Mouse (Mus musculus) embryonic facial prominence, embryonic 12.5 days (tissue): ENCODE results near the gene Frmd6. TPM values are rescaled to one million over a fixed set of nuclear protein-coding genes. Genes with fewer than 3 reads are reported as not detected.

Source experiments
- ATAC-seq: fragments of 200-750 bp; cut with Nextera tagmentation; 2 replicates; pipeline ENCODE4 v1.8.0; 2017; ENCODE audit not compliant: insufficient number of reproducible peaks, insufficient read depth, low FRiP score, low TSS enrichment
- H3K27ac ChIP-seq: fragments of 300-500 bp; sonication (generic); 2 replicates; pipeline ENCODE4 v1.5.1; 2016; ENCODE audit warnings: mild to moderate bottlenecking
- H3K27me3 ChIP-seq: fragments of 300-500 bp; sonication (generic); 2 replicates; pipeline ENCODE4 v1.6.1; 2016; ENCODE audit warnings: mild to moderate bottlenecking, moderate library complexity
- H3K36me3 ChIP-seq: fragments of 300-500 bp; sonication (generic); 2 replicates; pipeline ENCODE4 v1.6.1; 2016; ENCODE audit warnings: mild to moderate bottlenecking
- H3K4me1 ChIP-seq: fragments of 300-500 bp; sonication (generic); 2 replicates; pipeline ENCODE4 v1.6.1; 2016
- H3K4me2 ChIP-seq: fragments of 300-500 bp; sonication (generic); replicated peaks from 2 replicates; pipeline ENCODE4 v1.6.1; 2016; ENCODE audit warnings: mild to moderate bottlenecking, moderate library complexity
- H3K4me3 ChIP-seq: fragments of 300-500 bp; sonication (generic); 2 replicates; pipeline ENCODE4 v1.5.1; 2016; ENCODE audit warnings: mild to moderate bottlenecking
- H3K9ac ChIP-seq: fragments of 300-500 bp; sonication (generic); 2 replicates; pipeline ENCODE4 v1.6.1; 2016; ENCODE audit warnings: mild to moderate bottlenecking, moderate library complexity
- H3K9me3 ChIP-seq: fragments of 300-500 bp; sonication (generic); 2 replicates; pipeline ENCODE4 v1.6.1; 2016; ENCODE audit warnings: mild to moderate bottlenecking, moderate library complexity
- WGBS: fragments of 180-500 bp; shearing (Covaris S2); methylation state at CpG from one replicate; pipeline ENCODE4 v1.1.7; 2016; 5-methylcytosine and 5-hydroxymethylcytosine counted together
- polyA plus RNA-seq: library from polyadenylated mRNA; unstranded; fragments of >200 nt; fragmentation: Nextera tagmentation; extraction: Ambion mirVana; gene quantifications from 2 replicates; pipeline ENCODE4 v1.2.1, GENCODE M21; 2016

Gene Frmd6
- polyA plus RNA-seq, 1 experiment from 2014 or later, result 81.3 TPM

DNA sequence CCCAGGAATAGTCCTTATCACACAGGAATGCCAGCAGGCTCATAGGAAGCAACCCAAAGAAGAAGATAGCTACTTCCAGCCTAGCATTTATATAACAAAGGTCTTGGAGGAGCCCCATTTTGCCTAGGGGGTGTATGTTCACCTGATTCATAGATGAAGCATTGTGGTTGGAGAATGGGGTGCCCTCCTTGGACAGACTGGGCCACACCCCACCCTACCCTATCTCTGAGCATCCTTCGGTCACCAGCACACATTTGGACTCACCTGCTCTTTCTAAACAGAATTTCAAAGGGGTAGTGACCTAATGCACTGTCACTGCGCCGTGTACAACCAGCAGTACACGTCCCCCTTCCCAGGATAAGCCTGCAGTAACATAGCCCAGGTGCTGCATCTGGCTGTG is 31.5 kb downstream of the Frmd6 start:
- Histone ChIP-seq H3K27ac (no peak overlapping the region), H3K9me3 (no peaks in the 10 kb centered on the region), H3K4me1 (peaks cover 14% of the 10 kb centered on the region), H3K4me2 (no peak overlapping the region), H3K4me3 (no peak overlapping the region), H3K36me3 (peaks cover 4% of the 10 kb centered on the region), H3K9ac (no peak overlapping the region), H3K27me3 (no peaks in the 10 kb centered on the region)
- 92% methylated on average over 4 of the region's 4 CpGs for WGBS
- no peak for ATAC-seq

DNA sequence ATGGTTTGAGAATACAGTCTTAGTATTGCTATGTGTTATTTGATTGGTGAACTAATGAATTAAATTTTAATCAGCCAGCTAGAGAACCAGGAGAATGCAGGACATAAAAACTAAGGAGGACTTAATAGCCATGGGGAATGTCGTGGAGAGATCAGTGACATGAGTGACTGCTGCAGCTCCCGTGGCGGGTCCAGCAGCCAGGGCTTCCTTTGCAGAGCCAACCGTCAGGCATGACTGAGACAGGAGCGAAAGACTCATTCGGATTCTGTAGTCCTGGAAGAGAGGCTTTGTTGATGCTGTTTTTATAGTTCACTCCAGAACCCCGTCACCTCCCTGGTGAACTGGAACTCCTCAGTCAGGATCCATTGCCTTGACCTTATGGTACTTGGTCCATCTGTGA is 38.0 kb downstream of the Frmd6 start:
- H3K9ac ChIP-seq, result no peak overlapping the region
- H3K27ac ChIP-seq, result no peak overlapping the region
- peaks cover 27% of the 10 kb centered on the region for H3K4me1 ChIP-seq
- H3K4me3 ChIP-seq, result no peak overlapping the region
- peaks cover 15% of the 10 kb centered on the region for H3K36me3 ChIP-seq
- no peaks in the 10 kb centered on the region for H3K27me3 ChIP-seq
- H3K4me2 ChIP-seq, result no peak overlapping the region
- H3K9me3 ChIP-seq, result no peaks in the 10 kb centered on the region
- WGBS, result 80% methylated on average over 7 of the region's 7 CpGs
- ATAC-seq, result no peak

DNA sequence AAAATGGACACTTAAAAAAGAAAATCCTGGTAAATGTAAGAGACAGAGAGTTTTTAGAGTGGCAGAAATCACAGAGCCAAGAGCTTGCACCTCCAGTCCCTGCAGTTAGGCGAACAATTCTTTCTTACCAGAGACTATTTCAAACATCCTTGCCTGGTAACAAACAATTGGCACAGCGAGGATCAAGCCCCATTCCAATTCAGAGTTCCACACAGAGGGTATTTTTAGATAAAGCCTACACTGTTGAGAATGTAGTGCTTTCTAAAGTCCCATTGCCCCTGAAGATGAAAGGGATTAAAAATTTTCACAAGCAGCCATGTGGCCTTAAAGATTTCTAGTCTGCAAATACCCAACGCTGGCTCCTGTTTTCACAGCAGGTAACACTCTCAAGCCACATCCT is 42.5 kb downstream of the Frmd6 start:
- peaks cover 40% of the 10 kb centered on the region for H3K4me1 ChIP-seq
- H3K4me3 ChIP-seq, result no peak overlapping the region
- no peak overlapping the region for H3K27ac ChIP-seq
- no peak for ATAC-seq
- H3K9me3 ChIP-seq, result no peaks in the 10 kb centered on the region
- H3K27me3 ChIP-seq, result no peaks in the 10 kb centered on the region
- no peak overlapping the region for H3K9ac ChIP-seq
- peaks cover 15% of the 10 kb centered on the region for H3K36me3 ChIP-seq
- WGBS, result 45% methylated on average over 3 of the region's 3 CpGs
- no peak overlapping the region for H3K4me2 ChIP-seq

DNA sequence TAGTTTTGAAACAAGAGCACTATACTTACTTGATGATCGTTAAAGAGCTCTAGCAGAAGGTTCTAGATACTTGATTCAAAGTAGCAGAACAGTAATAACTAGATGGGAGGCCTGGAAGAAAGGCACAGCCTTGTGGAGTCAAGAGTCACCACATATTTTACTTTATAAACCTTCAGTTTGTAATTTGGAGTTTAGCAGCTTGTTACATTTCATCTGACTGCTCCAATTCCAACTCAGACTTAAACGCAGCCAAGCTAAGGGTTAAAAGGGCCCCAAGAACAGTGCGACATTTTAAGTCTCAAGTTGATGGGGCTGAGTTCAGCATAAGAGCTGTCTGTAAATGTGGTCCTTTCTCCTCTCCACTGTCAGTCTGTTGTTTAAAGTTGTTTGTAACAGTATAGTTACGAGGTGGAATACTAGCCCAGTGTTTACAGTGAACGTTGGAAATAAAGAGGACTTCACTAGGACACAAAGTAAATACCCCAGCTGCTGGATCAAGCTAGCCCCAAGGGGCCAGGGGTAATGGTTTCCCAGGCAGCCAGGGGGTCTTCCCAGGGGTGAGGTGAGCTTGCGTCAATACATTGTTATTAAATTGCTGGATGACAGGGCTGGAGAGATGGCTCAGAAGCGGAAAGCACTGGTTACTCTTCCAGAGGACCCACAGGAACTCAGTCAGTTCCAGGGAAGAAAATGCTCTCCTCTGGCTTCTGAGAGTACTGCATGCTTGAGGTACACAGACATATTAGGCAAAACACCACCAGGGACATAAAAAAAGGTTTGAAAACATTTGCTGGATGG is 43.1 kb downstream of the Frmd6 start:
- Histone ChIP-seq H3K9me3 (no peaks in the 10 kb centered on the region), H3K4me3 (no peak overlapping the region), H3K27me3 (no peaks in the 10 kb centered on the region), H3K36me3 (peaks cover 16% of the 10 kb centered on the region), H3K9ac (no peak overlapping the region), H3K4me2 (no peak overlapping the region), H3K4me1 (peaks cover 39% of the 10 kb centered on the region), H3K27ac (0 out of 2 replicates have a peak overlapping the region, but pooled peaks have one; percentile 17)
- WGBS, result 30% methylated on average over 7 of the region's 7 CpGs
- ATAC-seq, result peak; percentile 25; the same call in 1 of the 2 replicates

DNA sequence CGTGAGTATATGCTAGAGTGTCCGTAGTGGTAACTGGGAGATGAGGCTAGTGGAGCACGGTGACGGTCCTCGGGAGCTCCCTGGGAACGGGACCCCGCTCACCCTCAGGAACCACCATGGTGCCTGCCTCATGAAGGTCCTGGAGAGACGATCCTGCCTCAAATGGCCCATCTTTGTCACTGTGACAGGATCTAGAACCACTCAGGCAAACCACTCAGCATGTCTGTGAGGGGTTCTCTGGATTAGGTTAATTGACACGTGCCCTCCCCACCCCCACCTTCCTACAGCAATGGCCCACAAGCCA is 43.6 kb downstream of the Frmd6 start:
- no peak overlapping the region for H3K4me3 ChIP-seq
- H3K4me2 ChIP-seq, result no peak overlapping the region
- H3K36me3 ChIP-seq, result peaks cover 17% of the 10 kb centered on the region
- no peak overlapping the region for H3K9ac ChIP-seq
- H3K9me3 ChIP-seq, result no peaks in the 10 kb centered on the region
- H3K27me3 ChIP-seq, result no peaks in the 10 kb centered on the region
- WGBS, result 78% methylated on average over 9 of the region's 9 CpGs
- no peak; the same call in 1 of the 2 replicates for ATAC-seq
- H3K4me1 ChIP-seq, result peaks cover 39% of the 10 kb centered on the region
- H3K27ac ChIP-seq, result 0 out of 2 replicates have a peak overlapping the region, but pooled peaks have one; percentile 17

DNA sequence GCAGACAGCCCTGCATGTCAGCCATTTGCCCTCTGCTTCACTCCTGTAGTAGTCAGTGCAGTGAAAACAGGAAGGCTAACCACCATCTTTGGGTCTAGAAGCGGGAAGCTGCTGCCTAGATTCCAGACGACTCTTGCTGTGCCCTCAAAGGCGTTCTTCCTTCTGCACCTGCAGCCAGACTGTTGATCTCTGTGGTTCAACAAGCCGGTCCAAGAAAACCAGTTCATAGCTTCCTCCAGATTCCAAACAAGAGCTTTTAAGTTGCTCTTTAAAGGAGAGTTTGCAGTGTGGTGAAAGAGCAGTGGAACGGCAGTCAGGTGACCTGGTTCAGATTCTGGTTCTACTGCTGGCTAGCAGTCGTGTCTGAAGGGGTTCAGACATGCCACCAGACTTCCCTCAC is 48.2 kb downstream of the Frmd6 start:
- Histone ChIP-seq H3K36me3 (peaks cover 20% of the 10 kb centered on the region), H3K9ac (no peak overlapping the region), H3K27me3 (no peaks in the 10 kb centered on the region), H3K4me2 (no peak overlapping the region), H3K4me3 (no peak overlapping the region), H3K9me3 (no peaks in the 10 kb centered on the region), H3K27ac (no peak overlapping the region), H3K4me1 (peaks cover 18% of the 10 kb centered on the region)
- WGBS, result 76% methylated on average over 6 of the region's 6 CpGs
- ATAC-seq, result no peak

DNA sequence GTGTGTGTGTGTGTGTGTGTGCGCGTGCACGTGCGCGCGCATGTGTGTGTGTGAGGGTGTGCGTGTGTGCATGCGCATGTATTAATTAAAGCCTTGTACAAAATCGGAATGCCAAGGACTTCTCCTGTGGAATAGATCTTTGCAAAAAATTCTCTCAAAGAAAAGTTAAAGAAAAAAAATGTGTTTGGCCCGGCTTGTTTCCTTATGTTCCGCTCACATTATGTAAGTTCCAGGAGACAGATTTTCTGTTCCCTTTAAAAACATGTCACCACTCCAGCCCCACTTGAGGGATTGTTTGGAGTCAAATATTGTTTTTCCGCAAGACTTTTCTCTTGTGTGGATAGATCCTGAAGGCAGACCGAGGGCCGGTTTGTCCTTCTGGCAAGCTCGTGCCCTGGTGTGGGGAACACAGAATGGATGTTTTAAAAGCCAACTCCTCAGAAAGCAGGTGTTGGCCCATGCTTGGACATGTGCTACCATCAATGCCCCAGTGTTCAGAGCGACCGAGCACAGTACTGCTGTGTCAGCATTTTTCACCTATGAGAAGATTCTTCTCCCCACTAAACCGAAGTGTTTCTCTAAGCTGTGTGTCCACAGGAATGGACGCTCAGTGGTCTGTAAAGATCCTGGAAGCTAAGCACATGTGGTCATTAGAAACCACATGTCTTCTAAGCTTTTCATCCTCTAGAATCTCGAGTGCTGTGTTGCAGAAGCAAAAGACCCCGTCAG is 51.1 kb downstream of the Frmd6 start:
- H3K9me3 ChIP-seq, result no peaks in the 10 kb centered on the region
- no peak overlapping the region for H3K27ac ChIP-seq
- no peak overlapping the region for H3K9ac ChIP-seq
- H3K4me1 ChIP-seq, result 0 out of 2 replicates have a peak, but pooled peaks cover under 1% of the 10 kb centered on the region
- peaks cover 49% of the 10 kb centered on the region for H3K36me3 ChIP-seq
- no peaks in the 10 kb centered on the region for H3K27me3 ChIP-seq
- WGBS, result 88% methylated on average over 21 of the region's 21 CpGs
- no peak overlapping the region for H3K4me2 ChIP-seq
- no peak overlapping the region for H3K4me3 ChIP-seq
- no peak for ATAC-seq

DNA sequence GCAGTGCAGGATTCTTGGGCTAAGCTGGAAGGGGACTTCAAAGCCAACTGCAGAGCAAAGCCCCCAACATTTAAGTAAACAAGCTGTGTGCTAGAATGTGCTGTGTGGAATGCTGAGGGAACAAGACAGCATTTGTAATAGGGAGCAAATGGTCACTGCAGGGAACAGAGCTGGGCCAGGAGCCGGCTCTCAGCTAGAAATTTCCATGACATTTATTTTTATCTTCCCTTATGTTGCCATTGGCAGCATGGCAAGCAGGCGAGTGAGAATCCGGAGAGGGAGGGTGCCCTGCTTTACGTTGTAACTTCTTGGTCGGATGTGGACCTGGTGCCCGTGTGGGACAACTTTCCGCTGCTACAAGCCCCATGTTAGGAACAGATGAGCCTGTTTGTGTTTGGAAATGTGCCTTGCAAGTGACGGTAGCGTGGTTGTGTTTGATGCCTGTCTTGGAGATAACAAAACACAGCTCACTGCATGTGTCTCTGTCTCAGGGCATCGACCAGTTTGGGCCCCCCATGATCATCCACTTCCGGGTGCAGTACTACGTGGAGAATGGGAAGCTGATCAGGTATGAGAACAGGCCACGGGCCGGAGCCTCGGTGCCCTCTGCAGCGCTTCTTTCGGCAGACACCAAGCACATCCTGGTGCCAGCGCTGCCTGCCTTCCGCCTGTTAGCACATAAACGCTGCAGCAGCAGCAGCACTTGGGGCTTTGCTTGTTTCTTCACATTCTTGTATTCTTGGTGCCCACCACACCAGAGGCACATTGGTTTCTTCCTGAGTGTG is 52.8 kb downstream of the Frmd6 start:
- H3K27me3 ChIP-seq, result no peaks in the 10 kb centered on the region
- no peak for ATAC-seq
- H3K9me3 ChIP-seq, result no peaks in the 10 kb centered on the region
- no peak overlapping the region for H3K9ac ChIP-seq
- H3K4me3 ChIP-seq, result no peak overlapping the region
- H3K27ac ChIP-seq, result no peak overlapping the region
- H3K4me1 ChIP-seq, result no peaks in the 10 kb centered on the region
- WGBS, result 89% methylated on average over 20 of the region's 20 CpGs
- H3K36me3 ChIP-seq, result peaks cover 62% of the 10 kb centered on the region
- H3K4me2 ChIP-seq, result no peak overlapping the region

DNA sequence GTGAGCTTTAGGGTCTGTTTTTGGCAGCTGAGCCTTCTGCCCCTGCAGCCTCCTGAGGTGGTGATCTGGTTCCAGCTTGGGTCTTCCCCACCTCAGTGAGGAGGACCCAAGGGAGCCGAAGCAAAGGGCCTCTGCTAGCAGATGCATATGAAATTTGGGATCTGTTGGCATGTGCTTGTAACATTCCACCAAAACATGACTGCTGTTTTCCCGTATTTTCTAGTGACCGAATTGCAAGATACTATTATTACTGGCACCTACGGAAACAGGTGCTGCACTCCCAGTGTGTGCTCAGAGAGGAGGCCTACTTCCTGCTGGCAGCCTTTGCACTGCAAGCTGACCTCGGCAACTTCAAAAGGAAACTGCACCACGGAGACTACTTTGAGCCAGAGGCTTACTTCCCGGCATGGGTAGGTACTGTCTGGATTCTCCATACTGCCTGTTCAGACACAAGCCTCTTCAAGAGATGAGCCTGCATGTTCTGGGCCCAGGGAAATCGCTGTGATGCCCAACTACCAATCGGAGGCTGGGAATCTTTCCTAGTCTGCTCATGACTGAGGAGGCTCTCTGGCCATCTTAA is 55.2 kb downstream of the Frmd6 start:
- Histone ChIP-seq H3K4me2 (no peak overlapping the region), H3K4me1 (no peaks in the 10 kb centered on the region), H3K4me3 (no peak overlapping the region), H3K9me3 (no peaks in the 10 kb centered on the region), H3K27ac (no peak overlapping the region), H3K36me3 (peaks cover 71% of the 10 kb centered on the region), H3K27me3 (no peaks in the 10 kb centered on the region), H3K9ac (no peak overlapping the region)
- 69% methylated on average over 9 of the region's 9 CpGs for WGBS
- no peak for ATAC-seq

DNA sequence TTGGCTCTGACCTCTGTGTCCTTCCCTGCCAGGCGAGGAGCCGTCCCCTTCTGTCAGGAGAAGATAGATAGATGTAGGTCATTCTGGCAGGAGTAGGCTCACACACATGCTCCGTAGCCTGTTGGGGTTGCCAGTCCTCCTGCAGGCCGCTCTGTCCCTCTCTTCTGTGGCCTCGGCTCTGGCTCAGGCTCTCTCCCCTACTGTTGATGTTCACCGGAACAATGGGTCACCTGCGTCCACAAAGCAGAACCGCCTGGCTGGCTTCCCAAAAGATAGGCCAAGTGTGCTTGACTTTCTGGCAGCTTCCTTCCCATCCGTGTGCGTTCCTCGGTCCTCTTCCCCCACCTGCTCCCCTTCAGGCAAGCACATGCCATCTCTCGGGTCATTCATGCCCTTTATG is 56.0 kb downstream of the Frmd6 start:
- Histone ChIP-seq H3K4me2 (no peak overlapping the region), H3K36me3 (peaks cover 76% of the 10 kb centered on the region), H3K4me3 (no peak overlapping the region), H3K9me3 (no peaks in the 10 kb centered on the region), H3K9ac (no peak overlapping the region), H3K4me1 (no peaks in the 10 kb centered on the region), H3K27ac (no peak overlapping the region), H3K27me3 (no peaks in the 10 kb centered on the region)
- no peak for ATAC-seq
- 87% methylated on average over 12 of the region's 12 CpGs for WGBS

DNA sequence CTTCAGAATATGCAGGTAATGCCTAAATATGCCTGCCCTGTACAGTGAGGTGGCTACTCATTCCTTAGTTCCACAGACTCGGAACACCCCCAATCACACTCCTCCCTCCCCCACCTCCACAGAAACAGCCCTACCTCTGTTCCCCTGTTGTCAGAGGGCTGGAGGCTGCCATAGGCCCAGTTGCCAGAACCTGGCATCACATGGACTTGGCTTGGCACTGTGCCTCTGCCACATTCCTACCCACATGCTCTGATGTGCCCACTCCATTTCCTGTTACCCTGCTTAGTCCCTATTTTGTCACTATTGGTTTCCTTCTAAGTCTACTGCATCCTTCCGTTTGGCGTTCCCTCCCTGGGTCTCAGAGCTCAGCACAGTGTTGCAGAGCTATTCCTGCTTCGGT is 56.5 kb downstream of the Frmd6 start:
- H3K4me2 ChIP-seq, result no peak overlapping the region
- WGBS, result 89% methylated on average over 4 of the region's 4 CpGs
- no peak overlapping the region for H3K27ac ChIP-seq
- H3K36me3 ChIP-seq, result peaks cover 79% of the 10 kb centered on the region
- no peaks in the 10 kb centered on the region for H3K9me3 ChIP-seq
- H3K27me3 ChIP-seq, result no peaks in the 10 kb centered on the region
- no peaks in the 10 kb centered on the region for H3K4me1 ChIP-seq
- H3K4me3 ChIP-seq, result no peak overlapping the region
- no peak overlapping the region for H3K9ac ChIP-seq
- no peak for ATAC-seq
